Mouse (Mus musculus) embryonic fibroblast, embryonic 13.5 days (primary cell): Measurements from ENCODE around the gene Rpl23a.

Source experiments
- CTCF ChIP-seq: IDR thresholded peaks from 2 replicates; pipeline ENCODE4 v1.5.1; 2011; ENCODE audit warnings: mild to moderate bottlenecking, control low read depth, low read length, moderate library complexity, borderline replicate concordance; ENCODE audit not compliant: insufficient read depth
- POLR2A ChIP-seq: IDR thresholded peaks from 2 replicates; pipeline ENCODE4 v1.6.1; 2011; ENCODE audit warnings: low read depth, mild to moderate bottlenecking, control low read depth, low read length, moderate library complexity

DNA sequence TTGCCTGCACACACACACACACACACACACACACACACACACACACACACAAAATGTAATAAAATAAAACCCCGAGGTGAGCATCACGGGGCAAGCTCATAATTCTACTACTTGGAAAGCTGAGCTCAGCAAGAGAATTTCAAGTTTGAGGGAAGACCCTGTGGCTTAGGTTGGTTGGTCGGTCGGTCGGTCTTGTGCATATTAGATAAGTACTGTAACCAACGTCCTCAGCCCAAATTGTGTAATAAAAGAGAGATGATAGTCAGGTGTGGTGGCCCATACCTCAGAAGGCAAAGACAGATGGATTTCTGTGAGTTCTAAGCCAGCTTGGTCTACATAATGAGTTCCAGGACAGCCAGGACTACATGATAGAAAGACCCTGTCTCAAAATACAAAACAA is 49.5 kb downstream of the Rpl23a start:
- no peak for TF ChIP-seq POLR2A
- no peak for TF ChIP-seq CTCF
